Mouse (Mus musculus) bone marrow, adult 2 months (tissue): ENCODE results near the gene Pcsk2.

ENCODE experiments used
- CTCF ChIP-seq: fragments of 200-500 bp; IDR thresholded peaks from 2 replicates; pipeline ENCODE4 v1.5.1; 2011; ENCODE audit warnings: low read length, control low read depth; ENCODE audit not compliant: control insufficient read depth, insufficient read depth
- POLR2A ChIP-seq: fragments of 200-500 bp; IDR thresholded peaks from 2 replicates; pipeline ENCODE4 v1.6.1; 2011; ENCODE audit warnings: low read depth, mild to moderate bottlenecking, control low read depth, low read length, borderline replicate concordance; ENCODE audit not compliant: control insufficient read depth

DNA sequence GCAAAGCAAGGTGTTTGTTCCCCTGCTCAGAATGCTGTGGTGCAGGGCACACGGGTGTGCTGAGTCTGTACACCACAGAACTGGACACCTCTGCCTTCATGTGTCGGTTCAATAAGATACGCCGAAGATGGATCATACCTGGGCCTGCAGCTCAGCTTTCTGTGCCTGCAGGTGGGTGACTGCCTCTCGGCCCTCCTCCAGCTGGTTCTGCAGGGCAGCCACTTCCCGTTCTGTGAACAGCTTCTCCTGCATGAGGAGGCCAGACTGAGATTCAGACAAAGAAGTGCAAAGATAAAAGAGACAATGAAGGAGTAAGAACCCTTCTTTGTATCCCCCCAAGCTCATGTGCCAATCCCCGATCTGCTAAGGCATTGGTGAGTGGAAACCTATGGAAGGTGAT is 295.6 kb downstream of the Pcsk2 start:
- no peak for TF ChIP-seq CTCF
- no peak for TF ChIP-seq POLR2A
